Mouse (Mus musculus) hindbrain, embryonic 15.5 days (tissue): ENCODE data around the gene Nfib. TPM values are rescaled to one million over a fixed set of nuclear protein-coding genes. Genes with fewer than 3 reads are reported as not detected.

Source experiments
- ATAC-seq: fragments of 200-750 bp; cut with Nextera tagmentation; 2 replicates; pipeline ENCODE4 v1.8.0; 2017; ENCODE audit warnings: low read depth, moderate number of reproducible peaks, moderate TSS enrichment; ENCODE audit not compliant: low FRiP score
- H3K27ac ChIP-seq: fragments of 300-500 bp; sonication (generic); replicated peaks from 2 replicates; pipeline ENCODE4 v1.5.1; 2015; ENCODE audit warnings: mild to moderate bottlenecking, inconsistent platforms
- H3K27me3 ChIP-seq: fragments of 300-500 bp; sonication (generic); 2 replicates; pipeline ENCODE4 v1.6.1; 2015; ENCODE audit warnings: control low read depth, inconsistent platforms
- H3K36me3 ChIP-seq: fragments of 300-500 bp; sonication (generic); 2 replicates; pipeline ENCODE4 v1.6.1; 2015; ENCODE audit warnings: control low read depth, inconsistent platforms
- H3K4me1 ChIP-seq: fragments of 300-500 bp; sonication (generic); replicated peaks from 2 replicates; pipeline ENCODE4 v1.6.1; 2015; ENCODE audit warnings: control low read depth, inconsistent platforms
- H3K4me2 ChIP-seq: fragments of 300-500 bp; sonication (generic); 2 replicates; pipeline ENCODE4 v1.6.1; 2015; ENCODE audit warnings: moderate library complexity, mild to moderate bottlenecking, inconsistent platforms
- H3K4me3 ChIP-seq: fragments of 300-500 bp; sonication (generic); 2 replicates; pipeline ENCODE4 v1.5.1; 2015; ENCODE audit warnings: mild to moderate bottlenecking, inconsistent platforms
- H3K9ac ChIP-seq: fragments of 300-500 bp; sonication (generic); 2 replicates; pipeline ENCODE4 v1.6.1; 2015; ENCODE audit warnings: inconsistent platforms
- H3K9me3 ChIP-seq: fragments of 300-500 bp; sonication (generic); 2 replicates; pipeline ENCODE4 v1.6.1; 2016; ENCODE audit warnings: control low read depth, inconsistent platforms
- WGBS: fragments of 180-500 bp; shearing (Covaris S2); methylation state at CpG from one replicate; pipeline ENCODE4 v1.1.7; 2015; 5-methylcytosine and 5-hydroxymethylcytosine counted together
- polyA plus RNA-seq: library from polyadenylated mRNA; unstranded; fragments of >200 nt; fragmentation: Nextera tagmentation; extraction: Ambion mirVana; gene quantifications from 2 replicates; pipeline ENCODE4 v1.2.1, GENCODE M21; 2015

Nfib gene
- polyA plus RNA-seq, 1 experiment from 2014 or later: 72.5 TPM

GRCm38 (mm10) chr4:82643022-82643733 lies 62.4 kb downstream of the Nfib start:
- Histone ChIP-seq H3K9ac (no peak overlapping the region), H3K4me3 (no peak overlapping the region), H3K9me3 (no peaks in the 10 kb centered on the region), H3K27ac (peak overlapping the region; percentile 61), H3K4me1 (no peaks in the 10 kb centered on the region; the same call in 1 of the 2 replicates), H3K4me2 (no peak overlapping the region), H3K36me3 (no peaks in the 10 kb centered on the region), H3K27me3 (no peaks in the 10 kb centered on the region)
- 41% methylated on average over 6 of the region's 6 CpGs for WGBS
- peak; percentile 91 for ATAC-seq

- 84% methylated on average over 5 of the region's 5 CpGs for WGBS
- Histone ChIP-seq H3K9me3 (no peaks in the 10 kb centered on the region), H3K36me3 (no peaks in the 10 kb centered on the region), H3K9ac (no peak overlapping the region), H3K4me3 (no peak overlapping the region), H3K27me3 (no peaks in the 10 kb centered on the region), H3K4me2 (no peak overlapping the region), H3K27ac (no peak overlapping the region), H3K4me1 (no peaks in the 10 kb centered on the region; the same call in 1 of the 2 replicates)
- ATAC-seq: no peak
Observed at GRCm38 (mm10) chr4:82641066-82641680, 64.4 kb downstream of the Nfib start.

GRCm38 (mm10) chr4:82638251-82638650 lies 67.3 kb downstream of the Nfib start:
- Histone ChIP-seq H3K4me2 (no peak overlapping the region), H3K9ac (no peak overlapping the region), H3K9me3 (no peaks in the 10 kb centered on the region), H3K4me3 (no peak overlapping the region), H3K4me1 (no peaks in the 10 kb centered on the region; the same call in 1 of the 2 replicates), H3K27me3 (no peaks in the 10 kb centered on the region), H3K27ac (no peak overlapping the region), H3K36me3 (no peaks in the 10 kb centered on the region)
- ATAC-seq: no peak
- WGBS: 94% methylated on average over 9 of the region's 9 CpGs

GRCm38 (mm10) chr4:82637633-82638032 lies 67.9 kb downstream of the Nfib start:
- Histone ChIP-seq H3K4me2 (no peak overlapping the region), H3K9me3 (no peaks in the 10 kb centered on the region), H3K4me3 (no peak overlapping the region), H3K27ac (no peak overlapping the region), H3K9ac (no peak overlapping the region), H3K27me3 (no peaks in the 10 kb centered on the region), H3K36me3 (no peaks in the 10 kb centered on the region), H3K4me1 (no peaks in the 10 kb centered on the region)
- no peak for ATAC-seq
- 48% methylated on average over 4 of the region's 4 CpGs for WGBS

GRCm38 (mm10) chr4:82636658-82637057 lies 68.9 kb downstream of the Nfib start:
- ATAC-seq: no peak
- no peak overlapping the region for H3K4me2 ChIP-seq
- H3K4me3 ChIP-seq: no peak overlapping the region
- no peaks in the 10 kb centered on the region for H3K4me1 ChIP-seq
- H3K9ac ChIP-seq: no peak overlapping the region
- 49% methylated on average over 5 of the region's 5 CpGs for WGBS
- no peaks in the 10 kb centered on the region for H3K9me3 ChIP-seq
- no peak overlapping the region for H3K27ac ChIP-seq
- no peaks in the 10 kb centered on the region for H3K27me3 ChIP-seq
- no peaks in the 10 kb centered on the region for H3K36me3 ChIP-seq

GRCm38 (mm10) chr4:82635881-82636280 lies 69.7 kb downstream of the Nfib start:
- no peak overlapping the region for H3K27ac ChIP-seq
- H3K4me2 ChIP-seq: no peak overlapping the region
- ATAC-seq: no peak
- H3K4me1 ChIP-seq: no peaks in the 10 kb centered on the region
- H3K27me3 ChIP-seq: no peaks in the 10 kb centered on the region
- H3K9me3 ChIP-seq: no peaks in the 10 kb centered on the region
- no peaks in the 10 kb centered on the region for H3K36me3 ChIP-seq
- H3K9ac ChIP-seq: no peak overlapping the region
- WGBS: 56% methylated on average over 5 of the region's 5 CpGs
- no peak overlapping the region for H3K4me3 ChIP-seq

GRCm38 (mm10) chr4:82635118-82635517 lies 70.4 kb downstream of the Nfib start:
- Histone ChIP-seq H3K36me3 (no peaks in the 10 kb centered on the region), H3K4me2 (no peak overlapping the region), H3K9ac (no peak overlapping the region), H3K27me3 (no peaks in the 10 kb centered on the region), H3K27ac (no peak overlapping the region), H3K4me3 (no peak overlapping the region), H3K4me1 (no peaks in the 10 kb centered on the region), H3K9me3 (no peaks in the 10 kb centered on the region)
- 94% methylated on average over 11 of the region's 11 CpGs for WGBS
- no peak for ATAC-seq

GRCm38 (mm10) chr4:82634365-82634764 lies 71.2 kb downstream of the Nfib start:
- Histone ChIP-seq H3K9ac (no peak overlapping the region), H3K36me3 (no peaks in the 10 kb centered on the region), H3K27ac (no peak overlapping the region), H3K27me3 (no peaks in the 10 kb centered on the region), H3K4me3 (no peak overlapping the region), H3K9me3 (no peaks in the 10 kb centered on the region), H3K4me1 (no peaks in the 10 kb centered on the region), H3K4me2 (no peak overlapping the region)
- no peak for ATAC-seq
- WGBS: 76% methylated on average over 7 of the region's 7 CpGs

- WGBS: 87% methylated on average over 8 of the region's 8 CpGs
- H3K36me3 ChIP-seq: no peaks in the 10 kb centered on the region
- no peak for ATAC-seq
- H3K4me1 ChIP-seq: peaks cover 7% of the 10 kb centered on the region
- no peaks in the 10 kb centered on the region for H3K9me3 ChIP-seq
- no peak overlapping the region for H3K9ac ChIP-seq
- no peak overlapping the region for H3K27ac ChIP-seq
- no peak overlapping the region for H3K4me3 ChIP-seq
- H3K27me3 ChIP-seq: no peaks in the 10 kb centered on the region
- no peak overlapping the region for H3K4me2 ChIP-seq
Observed at GRCm38 (mm10) chr4:82624285-82625045, 81.1 kb downstream of the Nfib start.

GRCm38 (mm10) chr4:82623835-82624234 lies 81.7 kb downstream of the Nfib start:
- H3K9me3 ChIP-seq: no peaks in the 10 kb centered on the region
- no peak overlapping the region for H3K4me3 ChIP-seq
- no peaks in the 10 kb centered on the region for H3K36me3 ChIP-seq
- H3K27ac ChIP-seq: no peak overlapping the region
- H3K9ac ChIP-seq: no peak overlapping the region
- 81% methylated on average over 4 of the region's 4 CpGs for WGBS
- peaks cover 13% of the 10 kb centered on the region for H3K4me1 ChIP-seq
- no peaks in the 10 kb centered on the region for H3K27me3 ChIP-seq
- no peak overlapping the region for H3K4me2 ChIP-seq
- no peak for ATAC-seq

GRCm38 (mm10) chr4:82623081-82623538 lies 82.4 kb downstream of the Nfib start:
- peak; percentile 42; the same call in 1 of the 2 replicates for ATAC-seq
- H3K9me3 ChIP-seq: no peaks in the 10 kb centered on the region
- H3K4me2 ChIP-seq: no peak overlapping the region
- H3K27me3 ChIP-seq: no peaks in the 10 kb centered on the region
- H3K4me1 ChIP-seq: peaks cover 14% of the 10 kb centered on the region
- no peak overlapping the region for H3K9ac ChIP-seq
- no peaks in the 10 kb centered on the region for H3K36me3 ChIP-seq
- no peak overlapping the region for H3K4me3 ChIP-seq
- H3K27ac ChIP-seq: peak overlapping the region; percentile 74
- WGBS: 59% methylated on average over 12 of the region's 12 CpGs

- Histone ChIP-seq H3K4me3 (no peak overlapping the region), H3K9me3 (no peaks in the 10 kb centered on the region), H3K27ac (peak overlapping the region; percentile 74), H3K4me1 (peaks cover 14% of the 10 kb centered on the region), H3K4me2 (no peak overlapping the region), H3K27me3 (no peaks in the 10 kb centered on the region), H3K36me3 (no peaks in the 10 kb centered on the region), H3K9ac (no peak overlapping the region)
- 5% methylated on average over 3 of the region's 3 CpGs for WGBS
- peak; percentile 84 for ATAC-seq
Observed at GRCm38 (mm10) chr4:82622321-82622836, 83.2 kb downstream of the Nfib start.
